Comparison of ENCODE assay signal across 17 mouse cellular contexts in genomic region chr19:32963983-32964382, GRCm38 (mm10).
A peak's percentile ranks its signal among the peaks of the same experiment; 100 is the strongest.
DNase-seq lines count a peak whose midpoint lies in the region; ATAC-seq and TF ChIP-seq lines count a peak whose summit lies in the region.
"Had no signal": no experiment of that assay in that cellular context is flagged by ENCODE, and none has a peak within 500 bp of the region (broad histone marks: within the 10 kb centered on the region; RNA-seq: fewer than 3 reads in every experiment).

No protein-coding gene starts in this region.

- ATAC-seq in CD4-positive, CD25-positive, alpha-beta regulatory T cell, adult 4 months: peak; percentile 63
- ATAC-seq: forebrain, embryonic 14.5 days; hindbrain, postnatal 0 days had no signal

- no peak for TF ChIP-seq POLR2A in thymus, adult 2 months (IDR thresholded peaks at IDR 0.05; ENCODE audit: control insufficient read depth, extremely low read depth, insufficient read depth, low read length, poor library complexity)

- H3K4me3 ChIP-seq in thymus, adult 2 months (ENCODE audit: control insufficient read depth, insufficient read depth, low read length): no peak overlapping the region
- H3K4me3 ChIP-seq: limb, embryonic 12.5 days had no signal

- H3K36me3 ChIP-seq in thymus, adult 2 months (ENCODE audit: control insufficient read depth, insufficient read depth, low read length): no peaks in the 10 kb centered on the region
- H3K36me3 ChIP-seq: limb, embryonic 12.5 days had no signal

- H3K4me1 ChIP-seq in thymus, adult 2 months (replicated peaks; ENCODE audit: control insufficient read depth, insufficient read depth, low read length): peaks cover 20% of the 10 kb centered on the region
- H3K4me1 ChIP-seq: limb, embryonic 12.5 days had no signal

- WGBS in thymus, adult 2 months: 9% methylated on average over 1 of the region's 1 CpGs

- no peak for TF ChIP-seq CTCF in thymus, adult 2 months (IDR thresholded peaks at IDR 0.05; ENCODE audit: borderline replicate concordance, control insufficient read depth, extremely low read depth, insufficient read depth, low read length, poor library complexity)

- H3K27ac ChIP-seq in thymus, adult 2 months (ENCODE audit: control insufficient read depth, insufficient read depth, low read length): peak overlapping the region; percentile 8; the same call in 1 of the 2 replicates
- H3K27ac ChIP-seq: hindbrain, postnatal 0 days; limb, embryonic 12.5 days had no signal

- peak; percentile 96 for DNase-seq in ES-CJ7 (ENCODE audit: low read depth, low spot score)
- peak; percentile 63 for DNase-seq in induced T-regulatory cell, adult 2 months (ENCODE audit: low read depth)
- peak; percentile 48 for DNase-seq in thymus, adult 2 months
- no peak for DNase-seq in layer of hippocampus, adult 8-10 months (ENCODE audit: low spot score in 2 of 2)
- no peak for DNase-seq in cerebellum, postnatal 4 days (ENCODE audit: low spot score in 2 of 2)
- no peak for DNase-seq in left cerebral cortex, adult 9 months (ENCODE audit: low spot score in 2 of 2)
- DNase-seq: adrenal gland, postnatal 10 days; cerebellum, postnatal 14 days; gastrocnemius, postnatal 10 days; heart, postnatal 10 days; layer of hippocampus, adult 9-11 months; lung, adult 18-20 months; right cerebral cortex, postnatal 14 days had no signal

- no peaks in the 10 kb centered on the region for H3K27me3 ChIP-seq in thymus, adult 2 months (ENCODE audit: control insufficient read depth, insufficient read depth, low read length)

Comparison
In these comparisons a context has a peak if more than half of its experiments do, and no peak if none do; other contexts are left out.
1. DNase-seq: peak in ES-CJ7 (single experiment), induced T-regulatory cell, adult 2 months (single experiment) and thymus, adult 2 months (single experiment); none in layer of hippocampus, adult 8-10 months (0 of 2), cerebellum, postnatal 4 days (0 of 2) and left cerebral cortex, adult 9 months (0 of 2).